Mouse (Mus musculus) spleen, adult 2 months (tissue): ENCODE measurements around the gene Alpi.

Experiments used
- CTCF ChIP-seq: fragments of 200-500 bp; IDR thresholded peaks from 2 replicates; pipeline ENCODE4 v1.5.1; 2011; ENCODE audit warnings: mild to moderate bottlenecking, inconsistent platforms; ENCODE audit not compliant: insufficient read depth, insufficient read length, insufficient replicate concordance; ENCODE audit errors: extremely low read depth
- POLR2A ChIP-seq: fragments of 200-500 bp; IDR thresholded peaks from 2 replicates; pipeline ENCODE4 v1.6.1; 2011; ENCODE audit warnings: low read depth, low read length, inconsistent platforms

- TF ChIP-seq POLR2A (no peak), CTCF (no peak)
These were observed 11.6 kb downstream of the Alpi start, which contains the start of gene Alppl2 for GRCm38 (mm10) chr1:87089828-87090227.
